Mouse (Mus musculus) midbrain, embryonic 15.5 days (tissue): ENCODE measurements around the gene Tnrc6b. TPM values are rescaled to one million over a fixed set of nuclear protein-coding genes. Genes with fewer than 3 reads are reported as not detected.
"Not testable (repeated sequence)": the region's sequence is repeated elsewhere in the genome, so short reads cannot be mapped to it uniquely, and the experiment has no call there.

Experiments used
- ATAC-seq: fragments of 200-750 bp; cut with Nextera tagmentation; replicated peaks from 2 replicates; pipeline ENCODE4 v1.8.0; 2017; ENCODE audit warnings: moderate TSS enrichment
- H3K27ac ChIP-seq: fragments of 300-500 bp; sonication (generic); 2 replicates; pipeline ENCODE4 v1.5.1; 2015; ENCODE audit warnings: mild to moderate bottlenecking, inconsistent platforms
- H3K27me3 ChIP-seq: fragments of 300-500 bp; sonication (generic); replicated peaks from 2 replicates; pipeline ENCODE4 v1.6.1; 2015; ENCODE audit warnings: inconsistent platforms
- H3K36me3 ChIP-seq: fragments of 300-500 bp; sonication (generic); replicated peaks from 2 replicates; pipeline ENCODE4 v1.6.1; 2015; ENCODE audit warnings: inconsistent platforms
- H3K4me1 ChIP-seq: fragments of 300-500 bp; sonication (generic); 2 replicates; pipeline ENCODE4 v1.6.1; 2015; ENCODE audit warnings: inconsistent platforms
- H3K4me2 ChIP-seq: fragments of 300-500 bp; sonication (generic); 2 replicates; pipeline ENCODE4 v1.6.1; 2015; ENCODE audit warnings: inconsistent platforms, mild to moderate bottlenecking, moderate library complexity
- H3K4me3 ChIP-seq: fragments of 300-500 bp; sonication (generic); 2 replicates; pipeline ENCODE4 v1.5.1; 2015; ENCODE audit warnings: mild to moderate bottlenecking, inconsistent platforms
- H3K9ac ChIP-seq: fragments of 300-500 bp; sonication (generic); 2 replicates; pipeline ENCODE4 v1.6.1; 2015; ENCODE audit warnings: mild to moderate bottlenecking, inconsistent platforms
- H3K9me3 ChIP-seq: fragments of 300-500 bp; sonication (generic); 2 replicates; pipeline ENCODE4 v1.6.1; 2016; ENCODE audit warnings: inconsistent platforms
- WGBS: fragments of 180-500 bp; shearing (Covaris S2); methylation state at CpG from one replicate; pipeline ENCODE4 v1.1.7; 2015; ENCODE audit warnings: mixed read lengths; 5-methylcytosine and 5-hydroxymethylcytosine counted together
- polyA plus RNA-seq: library from polyadenylated mRNA; unstranded; fragments of >200 nt; fragmentation: Nextera tagmentation; extraction: Ambion mirVana; gene quantifications from 2 replicates; pipeline ENCODE4 v1.2.1, GENCODE M21; 2015

The Tnrc6b gene
- polyA plus RNA-seq, 1 experiment from 2014 or later: 47.2 TPM

- Histone ChIP-seq H3K4me1 (no peaks in the 10 kb centered on the region), H3K4me3 (no peak overlapping the region), H3K27ac (no peak overlapping the region), H3K4me2 (no peak overlapping the region), H3K9ac (no peak overlapping the region), H3K36me3 (peaks cover 61% of the 10 kb centered on the region), H3K9me3 (no peaks in the 10 kb centered on the region), H3K27me3 (no peaks in the 10 kb centered on the region)
- 79% methylated on average over 1 of the region's 1 CpGs for WGBS
- no peak for ATAC-seq
Measured at GRCm38 (mm10) chr15:80886361-80887156, 175.4 kb downstream of the Tnrc6b start.

- peaks cover 61% of the 10 kb centered on the region for H3K36me3 ChIP-seq
Measured at GRCm38 (mm10) chr15:80892341-80892740, 181.2 kb downstream of the Tnrc6b start.

GRCm38 (mm10) chr15:80896741-80897140, 185.6 kb downstream of the Tnrc6b start:
- Histone ChIP-seq H3K4me2 (no peak overlapping the region), H3K27me3 (no peaks in the 10 kb centered on the region), H3K4me3 (no peak overlapping the region), H3K36me3 (peaks cover 42% of the 10 kb centered on the region), H3K9me3 (no peaks in the 10 kb centered on the region), H3K4me1 (no peaks in the 10 kb centered on the region), H3K9ac (no peak overlapping the region), H3K27ac (no peak overlapping the region)
- ATAC-seq: no peak
- 97% methylated on average over 10 of the region's 10 CpGs for WGBS

More at GRCm38 (mm10) chr15:80892341-80892740, 181.2 kb downstream of the Tnrc6b start:
- Histone ChIP-seq H3K4me3 (no peak overlapping the region), H3K27ac (no peak overlapping the region), H3K4me2 (no peak overlapping the region), H3K9me3 (no peaks in the 10 kb centered on the region), H3K4me1 (no peaks in the 10 kb centered on the region), H3K27me3 (no peaks in the 10 kb centered on the region), H3K9ac (no peak overlapping the region)
- 96% methylated on average over 3 of the region's 3 CpGs for WGBS
- ATAC-seq: no peak

- H3K4me1 ChIP-seq: no peaks in the 10 kb centered on the region
- H3K4me2 ChIP-seq: no peak overlapping the region
- H3K9me3 ChIP-seq: no peaks in the 10 kb centered on the region
- no peak overlapping the region for H3K27ac ChIP-seq
- H3K9ac ChIP-seq: no peak overlapping the region
- 84% methylated on average over 5 of the region's 5 CpGs for WGBS
- no peak overlapping the region for H3K4me3 ChIP-seq
- peaks cover 52% of the 10 kb centered on the region for H3K36me3 ChIP-seq
- no peak for ATAC-seq
- no peaks in the 10 kb centered on the region for H3K27me3 ChIP-seq
Measured at GRCm38 (mm10) chr15:80897911-80898310, 186.8 kb downstream of the Tnrc6b start.

- Histone ChIP-seq H3K27me3 (no peaks in the 10 kb centered on the region), H3K36me3 (peaks cover 62% of the 10 kb centered on the region), H3K4me1 (no peaks in the 10 kb centered on the region), H3K4me3 (no peak overlapping the region), H3K4me2 (no peak overlapping the region), H3K9ac (no peak overlapping the region), H3K9me3 (no peaks in the 10 kb centered on the region), H3K27ac (no peak overlapping the region)
- ATAC-seq: no peak
- 80% methylated on average over 2 of the region's 2 CpGs for WGBS
Measured at GRCm38 (mm10) chr15:80899806-80900205, 188.7 kb downstream of the Tnrc6b start.

GRCm38 (mm10) chr15:80901806-80902513, 190.8 kb downstream of the Tnrc6b start:
- Histone ChIP-seq H3K9me3 (no peaks in the 10 kb centered on the region), H3K27ac (no peak overlapping the region), H3K4me2 (no peak overlapping the region), H3K27me3 (no peaks in the 10 kb centered on the region), H3K4me3 (no peak overlapping the region), H3K4me1 (no peaks in the 10 kb centered on the region), H3K36me3 (peaks cover 58% of the 10 kb centered on the region), H3K9ac (no peak overlapping the region)
- WGBS: 90% methylated on average over 6 of the region's 6 CpGs
- no peak for ATAC-seq

- not testable (repeated sequence) for H3K27me3 ChIP-seq, H3K9ac ChIP-seq, H3K4me2 ChIP-seq, H3K27ac ChIP-seq, H3K4me1 ChIP-seq, H3K4me3 ChIP-seq, ATAC-seq, H3K9me3 ChIP-seq
- 95% methylated on average over 6 of the region's 6 CpGs for WGBS
- peaks cover 48% of the 10 kb centered on the region for H3K36me3 ChIP-seq
Measured at GRCm38 (mm10) chr15:80904776-80905175, 193.7 kb downstream of the Tnrc6b start.

GRCm38 (mm10) chr15:80910183-80910582, 199.1 kb downstream of the Tnrc6b start:
- no peak for ATAC-seq
- 91% methylated on average over 3 of the region's 3 CpGs for WGBS
- Histone ChIP-seq H3K4me2 (no peak overlapping the region), H3K9ac (no peak overlapping the region), H3K36me3 (peaks cover 46% of the 10 kb centered on the region), H3K4me1 (no peaks in the 10 kb centered on the region), H3K9me3 (no peaks in the 10 kb centered on the region), H3K27me3 (no peaks in the 10 kb centered on the region), H3K27ac (no peak overlapping the region), H3K4me3 (no peak overlapping the region)

GRCm38 (mm10) chr15:80910790-80911531, 199.8 kb downstream of the Tnrc6b start:
- no peak overlapping the region for H3K27ac ChIP-seq
- no peak overlapping the region for H3K4me2 ChIP-seq
- no peak overlapping the region for H3K9ac ChIP-seq
- no peaks in the 10 kb centered on the region for H3K9me3 ChIP-seq
- 93% methylated on average over 4 of the region's 4 CpGs for WGBS
- no peak for ATAC-seq
- no peak overlapping the region for H3K4me3 ChIP-seq
- no peaks in the 10 kb centered on the region for H3K27me3 ChIP-seq
- H3K4me1 ChIP-seq: no peaks in the 10 kb centered on the region
- peaks cover 44% of the 10 kb centered on the region for H3K36me3 ChIP-seq

GRCm38 (mm10) chr15:80912175-80912574, 201.1 kb downstream of the Tnrc6b start:
- H3K9ac ChIP-seq: no peak overlapping the region
- H3K4me1 ChIP-seq: no peaks in the 10 kb centered on the region
- H3K27me3 ChIP-seq: no peaks in the 10 kb centered on the region
- ATAC-seq: no peak
- no peak overlapping the region for H3K4me2 ChIP-seq
- H3K4me3 ChIP-seq: no peak overlapping the region
- 87% methylated on average over 3 of the region's 3 CpGs for WGBS
- no peaks in the 10 kb centered on the region for H3K9me3 ChIP-seq
- H3K36me3 ChIP-seq: peaks cover 40% of the 10 kb centered on the region
- H3K27ac ChIP-seq: no peak overlapping the region

GRCm38 (mm10) chr15:80913803-80914202, 202.7 kb downstream of the Tnrc6b start:
- Histone ChIP-seq H3K9me3 (no peaks in the 10 kb centered on the region), H3K36me3 (peaks cover 49% of the 10 kb centered on the region), H3K4me1 (no peaks in the 10 kb centered on the region), H3K4me3 (no peak overlapping the region), H3K27me3 (no peaks in the 10 kb centered on the region), H3K27ac (no peak overlapping the region), H3K9ac (no peak overlapping the region), H3K4me2 (no peak overlapping the region)
- no peak for ATAC-seq
- 92% methylated on average over 1 of the region's 1 CpGs for WGBS

GRCm38 (mm10) chr15:80915850-80916249, 204.7 kb downstream of the Tnrc6b start:
- H3K36me3 ChIP-seq: peaks cover 64% of the 10 kb centered on the region
- no peaks in the 10 kb centered on the region for H3K4me1 ChIP-seq
- H3K27ac ChIP-seq: no peak overlapping the region
- 64% methylated on average over 2 of the region's 2 CpGs for WGBS
- H3K9me3 ChIP-seq: no peaks in the 10 kb centered on the region
- H3K4me2 ChIP-seq: no peak overlapping the region
- no peaks in the 10 kb centered on the region for H3K27me3 ChIP-seq
- no peak overlapping the region for H3K9ac ChIP-seq
- no peak for ATAC-seq
- no peak overlapping the region for H3K4me3 ChIP-seq
